Mouse (Mus musculus): ENCODE measurements around the gene Cxcr5.

DNA sequence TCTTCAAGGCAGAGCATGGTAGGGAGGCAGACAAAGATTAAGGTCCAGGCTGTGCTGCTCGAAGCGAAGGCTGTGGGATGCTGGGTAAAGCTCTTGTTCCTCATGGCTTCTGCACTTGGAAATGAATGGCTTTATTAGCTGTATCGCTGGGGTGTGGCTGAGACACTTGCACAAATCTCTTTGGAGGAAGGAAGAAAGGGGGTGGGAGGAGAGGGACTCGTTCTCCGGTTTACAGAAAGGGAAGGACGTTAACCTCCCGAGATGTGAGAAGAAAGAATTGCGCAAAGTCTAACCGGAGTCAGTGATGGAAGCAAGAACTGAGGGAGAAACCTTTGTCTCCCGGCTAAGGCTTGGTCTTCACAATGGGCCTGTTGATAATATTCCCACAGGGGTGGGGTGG lies 10.5 kb downstream of the Cxcr5 start:
- TF ChIP-seq CTCF (IDR thresholded peaks at IDR 0.05; ENCODE audit: low read depth) (no peak), EP300 (optimal IDR thresholded peaks at IDR 0.05) (no peak)
